Mouse (Mus musculus) G1E (cell line): Measurements from ENCODE around the gene Olfr1161. TPM values are rescaled to one million over a fixed set of nuclear protein-coding genes. Genes with fewer than 3 reads are reported as not detected.
"Not testable (repeated sequence)": the region's sequence is repeated elsewhere in the genome, so short reads cannot be mapped to it uniquely, and the experiment has no call there.

Experiments used
- ATAC-seq: 2 replicates; pipeline ENCODE4 v1.8.0; 2016; ENCODE audit warnings: mild to moderate bottlenecking; ENCODE audit not compliant: insufficient number of reproducible peaks, poor library complexity, low FRiP score, severe bottlenecking; ENCODE audit errors: extremely low read depth
- DNase-seq: peaks from one replicate; pipeline ENCODE4 v3.0.0; 2012; ENCODE audit warnings: low spot score
- H3K27me3 ChIP-seq: 2 replicates; pipeline ENCODE4 v1.6.1; 2012; ENCODE audit warnings: mild to moderate bottlenecking, low read length, inconsistent platforms; ENCODE audit not compliant: insufficient read depth
- H3K36me3 ChIP-seq: replicated peaks from 2 replicates; pipeline ENCODE3; 2012; ENCODE audit warnings: mild to moderate bottlenecking, inconsistent platforms
- H3K4me1 ChIP-seq: 2 replicates; pipeline ENCODE4 v1.6.1; 2012; ENCODE audit warnings: low read depth, low read length, inconsistent platforms, mixed read lengths; ENCODE audit not compliant: insufficient read depth
- H3K4me3 ChIP-seq: 2 replicates; pipeline ENCODE4 v1.5.1; 2012; ENCODE audit warnings: low read depth, mild to moderate bottlenecking, inconsistent platforms, low read length, moderate library complexity, mixed read lengths
- H3K9me3 ChIP-seq: replicated peaks from 2 replicates; pipeline ENCODE4 v1.6.1; 2012; ENCODE audit warnings: inconsistent platforms
- CTCF ChIP-seq: IDR thresholded peaks from 2 replicates; pipeline ENCODE4 v1.5.1; 2012; ENCODE audit warnings: low read depth, low read length, inconsistent platforms, mixed read lengths
- GATA1 ChIP-seq: IDR thresholded peaks from 2 replicates; pipeline ENCODE4 v1.6.1; 2012; ENCODE audit warnings: borderline replicate concordance, low read length, inconsistent platforms, mixed read lengths
- GATA2 ChIP-seq: IDR thresholded peaks from 2 replicates; pipeline ENCODE4 v1.6.1; 2012; ENCODE audit warnings: low read depth, low read length, inconsistent platforms, borderline replicate concordance
- POLR2AphosphoS5 ChIP-seq: IDR thresholded peaks from 2 replicates; pipeline ENCODE4 v1.6.1; 2012; ENCODE audit warnings: low read depth, low read length, inconsistent platforms; ENCODE audit not compliant: insufficient replicate concordance
- TAL1 ChIP-seq: conservative IDR thresholded peaks from 2 replicates; pipeline ENCODE4 v1.6.1; 2012; ENCODE audit warnings: low read depth, low read length, inconsistent platforms, mixed read lengths
- polyA plus RNA-seq: library from polyadenylated mRNA; stranded (reverse); fragments of >175 nt; gene quantifications from 2 replicates; pipeline ENCODE4 v1.2.3, GENCODE M21; 2012
- total RNA-seq, 2 experiments: library from RNA; stranded (forward) in 1 of 2; stranded (reverse) in 1 of 2; fragments of 200-1000 nt in 1 of 2; fragments of >200 nt in 1 of 2; fragmentation: Nextera tagmentation in 1 of 2; gene quantifications; 2 replicates each; pipeline ENCODE4 v1.2.3; 2014 to 2017

Gene Olfr1161
- total RNA-seq (2014; fragmentation: Nextera tagmentation) (not detected in 2 replicates), total RNA-seq (2017) (0.23 TPM in 1 of 2 replicates, not detected in the other), polyA plus RNA-seq (not detected in 2 replicates)

- not testable (repeated sequence) for H3K9me3 ChIP-seq, ATAC-seq, H3K27me3 ChIP-seq
Measured at GRCm38 (mm10) chr2:88022474-88022873, at the start of gene Olfr1161. Gene Olfr1161 (plus strand): TSS chr2:88022774.

GRCm38 (mm10) chr2:87974563-87974962 lies 48.0 kb upstream of the Olfr1161 start, which contains the start of gene Olfr74:
Gene Olfr74 (minus strand): TSS chr2:87974663.
- TF ChIP-seq TAL1 = no peak
- DNase-seq = no peak
- H3K4me3 ChIP-seq = no peak within 1 kb of the TSS
- no peak for ATAC-seq
- H3K4me1 ChIP-seq = no peaks in the 10 kb centered on the region
- H3K27me3 ChIP-seq = no peaks in the 10 kb centered on the region
- peaks cover 7% of the 10 kb centered on the region for H3K9me3 ChIP-seq
- no peaks in the 10 kb centered on the region for H3K36me3 ChIP-seq

More at GRCm38 (mm10) chr2:88022474-88022873, at the start of gene Olfr1161:
- DNase-seq, H3K4me1 ChIP-seq, H3K4me3 ChIP-seq, H3K36me3 ChIP-seq: not testable (repeated sequence)

GRCm38 (mm10) chr2:87989813-87990212 lies 32.8 kb upstream of the Olfr1161 start, which contains the start of gene Olfr1158:
Gene Olfr1158 (plus strand): TSS chr2:87990113.
- no peaks in the 10 kb centered on the region for H3K9me3 ChIP-seq
- no peak within 1 kb of the TSS for H3K4me3 ChIP-seq
- H3K4me1 ChIP-seq = no peaks in the 10 kb centered on the region
- no peak for ATAC-seq
- TF ChIP-seq GATA1 (no peak), TAL1 (no peak), GATA2 (no peak), POLR2AphosphoS5 (no peak), CTCF (no peak)
- no peaks in the 10 kb centered on the region for H3K36me3 ChIP-seq
- DNase-seq = no peak
- H3K27me3 ChIP-seq = no peaks in the 10 kb centered on the region

- TF ChIP-seq POLR2AphosphoS5 (no peak), CTCF (no peak), TAL1 (no peak), GATA1 (no peak), GATA2 (no peak)
- H3K9me3 ChIP-seq = no peaks in the 10 kb centered on the region
- no peak for ATAC-seq
- H3K4me1 ChIP-seq = no peaks in the 10 kb centered on the region
- no peaks in the 10 kb centered on the region for H3K27me3 ChIP-seq
- no peak for DNase-seq
- H3K4me3 ChIP-seq = no peak within 1 kb of the TSS
- no peaks in the 10 kb centered on the region for H3K36me3 ChIP-seq
Measured at GRCm38 (mm10) chr2:88007515-88008318, 14.9 kb upstream of the Olfr1161 start, which contains the start of gene Olfr1160. Gene Olfr1160 (minus strand): TSS chr2:88008268.

GRCm38 (mm10) chr2:88037599-88037998 lies 15.0 kb downstream of the Olfr1161 start, which contains the start of gene Olfr73:
Gene Olfr73 (minus strand): TSS chr2:88037699.
- TF ChIP-seq GATA2 (no peak), POLR2AphosphoS5 (no peak), GATA1 (no peak), TAL1 (no peak), CTCF (no peak)
- Histone ChIP-seq H3K4me1 (no peaks in the 10 kb centered on the region), H3K4me3 (no peak within 1 kb of the TSS), H3K36me3 (no peaks in the 10 kb centered on the region), H3K27me3 (no peaks in the 10 kb centered on the region), H3K9me3 (no peaks in the 10 kb centered on the region)
- ATAC-seq (no peak), DNase-seq (no peak)

GRCm38 (mm10) chr2:88051029-88051428 lies 28.5 kb downstream of the Olfr1161 start, which contains the start of gene Olfr1162:
Gene Olfr1162 (minus strand): TSS chr2:88051129.
- ATAC-seq (no peak), DNase-seq (no peak)
- Histone ChIP-seq H3K36me3 (no peaks in the 10 kb centered on the region), H3K27me3 (no peaks in the 10 kb centered on the region), H3K4me1 (no peaks in the 10 kb centered on the region), H3K4me3 (no peak within 1 kb of the TSS), H3K9me3 (no peaks in the 10 kb centered on the region)
- no peak for TF ChIP-seq POLR2AphosphoS5
- TF ChIP-seq GATA2 = no peak
- no peak for TF ChIP-seq CTCF
- no peak for TF ChIP-seq TAL1
- TF ChIP-seq GATA1 = no peak

GRCm38 (mm10) chr2:88063587-88063986 lies 41.0 kb downstream of the Olfr1161 start:
- ATAC-seq = no peak
- no peaks in the 10 kb centered on the region for H3K27me3 ChIP-seq
- H3K36me3 ChIP-seq = no peaks in the 10 kb centered on the region
- H3K9me3 ChIP-seq = peaks cover 6% of the 10 kb centered on the region; the same call in 1 of the 2 replicates
- no peak for DNase-seq
- H3K4me1 ChIP-seq = no peaks in the 10 kb centered on the region
- H3K4me3 ChIP-seq = no peak overlapping the region
- no peak for TF ChIP-seq GATA2
- TF ChIP-seq GATA1 = no peak
- no peak for TF ChIP-seq POLR2AphosphoS5
- no peak for TF ChIP-seq TAL1
- TF ChIP-seq CTCF = no peak
